Mouse (Mus musculus) lung, adult 2 months (tissue): Measurements from ENCODE around the gene Alk. TPM values are rescaled to one million over a fixed set of nuclear protein-coding genes. Genes with fewer than 3 reads are reported as not detected.

Experiments
- DNase-seq: peaks from one replicate; pipeline ENCODE4 v3.0.0; 2022
- H3K4me1 ChIP-seq: fragments of 200-500 bp; 2 replicates; pipeline ENCODE4 v1.6.1; 2011; ENCODE audit warnings: low read length; ENCODE audit not compliant: control insufficient read depth, insufficient read depth
- H3K4me3 ChIP-seq: fragments of 200-500 bp; replicated peaks from 2 replicates; pipeline ENCODE3; 2011; ENCODE audit warnings: low read depth, mild to moderate bottlenecking, control low read depth, low read length; ENCODE audit errors: extremely low read depth
- CTCF ChIP-seq: fragments of 200-500 bp; IDR thresholded peaks from 2 replicates; pipeline ENCODE4 v1.5.1; 2011; ENCODE audit warnings: mild to moderate bottlenecking, low read length, control low read depth; ENCODE audit not compliant: insufficient read depth
- POLR2A ChIP-seq: fragments of 200-500 bp; IDR thresholded peaks from 2 replicates; pipeline ENCODE4 v1.6.1; 2011; ENCODE audit warnings: low read depth, mild to moderate bottlenecking, control low read depth, low read length, borderline replicate concordance; ENCODE audit errors: extremely low read depth
- WGBS: fragments of 180-500 bp; shearing (Covaris S2); methylation state at CpG from one replicate; pipeline ENCODE4 v1.1.7; 2018; 5-methylcytosine and 5-hydroxymethylcytosine counted together
- polyA plus RNA-seq: library from polyadenylated mRNA; depleted of rRNA; stranded (reverse); fragments of >200 nt; gene quantifications from 2 replicates; pipeline ENCODE4 v1.2.3, GENCODE M21; 2012

The Alk gene
- polyA plus RNA-seq, 1 experiment = not detected

DNA sequence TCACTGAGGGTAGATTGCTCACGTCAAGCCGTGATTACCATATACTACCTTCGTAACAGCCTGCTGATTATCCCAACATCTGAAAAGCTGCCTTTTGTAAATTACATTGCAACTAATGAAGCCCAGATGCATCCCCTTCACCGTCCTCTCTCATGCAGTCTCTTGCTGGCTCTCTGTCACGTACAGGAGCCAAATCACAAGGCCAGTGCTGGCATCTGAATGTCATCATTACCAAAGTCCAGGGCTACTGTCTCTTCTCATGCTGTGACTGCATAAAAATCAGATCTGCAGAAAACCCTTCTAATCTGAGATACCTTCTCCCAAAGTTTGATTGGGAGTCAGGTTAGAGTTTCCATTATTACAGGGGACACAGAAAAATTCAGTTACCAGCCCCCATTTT lies 351.0 kb downstream of the Alk start:
- DNase-seq = no peak
- 79% methylated on average over 5 of the region's 5 CpGs for WGBS
- Histone ChIP-seq H3K4me3 (no peak overlapping the region), H3K4me1 (no peaks in the 10 kb centered on the region)
- no peak for TF ChIP-seq CTCF
- TF ChIP-seq POLR2A = no peak

DNA sequence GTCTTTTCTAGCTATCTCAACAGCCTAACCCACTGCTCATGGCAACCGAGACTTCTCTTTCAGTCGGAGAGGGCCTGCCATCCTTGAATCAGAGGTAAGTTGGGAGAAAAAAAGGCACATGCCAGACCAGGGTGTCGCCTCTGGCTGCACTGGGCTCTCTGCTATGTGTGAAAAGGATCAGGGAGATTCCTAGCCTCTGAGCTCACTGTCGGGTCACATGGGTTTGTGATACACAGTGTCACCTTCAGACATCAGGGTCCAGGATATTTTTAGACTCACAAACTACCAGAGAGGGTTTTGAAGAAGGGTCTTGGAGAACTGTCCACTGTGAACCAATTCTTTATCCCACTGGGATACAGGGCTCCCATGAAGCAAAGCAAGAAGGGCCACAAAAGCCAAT lies 352.9 kb downstream of the Alk start:
- no peak for DNase-seq
- WGBS = 75% methylated on average over 4 of the region's 4 CpGs
- no peak for TF ChIP-seq POLR2A
- no peak for TF ChIP-seq CTCF
- no peak overlapping the region for H3K4me3 ChIP-seq
- H3K4me1 ChIP-seq = no peaks in the 10 kb centered on the region

DNA sequence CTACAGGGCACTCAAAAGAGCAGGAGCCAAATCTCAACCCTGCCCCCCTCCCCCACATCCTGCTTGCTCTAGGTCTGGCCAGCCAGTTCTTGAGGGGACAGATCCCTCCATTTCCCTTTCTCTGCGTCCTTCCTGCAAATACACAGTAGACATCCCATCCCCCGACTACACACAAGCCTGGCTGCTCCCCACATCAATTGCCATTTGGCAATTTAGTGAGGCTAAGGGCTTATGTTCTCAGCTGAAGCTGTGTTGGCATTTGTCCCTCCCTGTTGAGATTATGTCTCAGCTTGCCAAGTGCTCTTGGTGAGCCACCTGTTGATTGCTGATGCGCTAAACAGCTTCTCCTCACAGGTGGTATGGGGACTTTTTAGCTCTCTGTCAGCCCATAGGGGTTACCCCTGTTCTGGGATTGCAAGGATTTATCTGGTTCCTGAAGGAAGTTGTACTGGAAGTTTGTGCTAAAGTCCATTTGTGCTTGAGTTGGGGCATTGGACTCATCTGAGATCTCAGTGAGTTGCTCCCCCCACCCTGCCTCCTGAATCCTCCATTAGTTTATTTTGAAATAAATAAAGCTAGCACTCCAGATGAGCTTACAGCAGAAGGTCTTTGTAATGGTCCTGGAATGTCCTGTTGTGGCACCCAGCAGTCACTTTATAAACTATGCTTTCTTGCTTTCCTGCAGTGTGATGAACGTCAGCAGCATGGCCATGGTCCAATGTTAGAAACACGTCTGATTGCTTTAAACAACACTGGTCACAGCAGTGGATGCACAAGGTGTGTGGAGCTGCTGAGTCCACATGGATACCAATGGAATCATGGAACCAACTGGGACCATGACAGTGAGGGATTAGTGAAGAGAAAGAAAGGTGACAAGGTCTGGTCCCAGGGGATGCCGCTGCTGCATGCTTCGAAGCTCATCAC lies 353.7 kb downstream of the Alk start:
- Histone ChIP-seq H3K4me1 (no peaks in the 10 kb centered on the region), H3K4me3 (no peak overlapping the region)
- no peak for DNase-seq
- 49% methylated on average over 7 of the region's 7 CpGs for WGBS
- no peak for TF ChIP-seq POLR2A
- TF ChIP-seq CTCF = no peak

DNA sequence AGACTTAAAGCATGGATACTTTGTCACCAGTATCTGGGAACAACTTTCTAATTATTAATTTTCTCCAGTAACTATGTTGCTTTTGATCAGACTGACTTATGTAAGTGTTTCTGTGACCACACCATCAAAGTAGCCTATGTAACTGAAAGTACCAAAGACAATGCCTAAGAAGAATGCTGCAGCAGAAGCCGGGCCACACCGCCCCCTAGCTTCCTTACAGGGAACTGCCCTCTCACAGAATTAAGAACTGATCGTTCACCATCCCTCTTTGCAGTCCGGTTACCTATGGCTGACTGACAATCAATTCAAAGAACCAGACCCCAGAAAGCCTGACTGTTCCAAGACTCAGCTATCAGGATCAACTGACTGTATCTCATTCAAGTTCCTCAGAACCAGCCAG lies 362.4 kb downstream of the Alk start:
- Histone ChIP-seq H3K4me1 (no peaks in the 10 kb centered on the region), H3K4me3 (no peak overlapping the region)
- 41% methylated on average over 4 of the region's 4 CpGs for WGBS
- no peak for TF ChIP-seq POLR2A
- peak; percentile 76 for TF ChIP-seq CTCF
- peak; percentile 18 for DNase-seq

DNA sequence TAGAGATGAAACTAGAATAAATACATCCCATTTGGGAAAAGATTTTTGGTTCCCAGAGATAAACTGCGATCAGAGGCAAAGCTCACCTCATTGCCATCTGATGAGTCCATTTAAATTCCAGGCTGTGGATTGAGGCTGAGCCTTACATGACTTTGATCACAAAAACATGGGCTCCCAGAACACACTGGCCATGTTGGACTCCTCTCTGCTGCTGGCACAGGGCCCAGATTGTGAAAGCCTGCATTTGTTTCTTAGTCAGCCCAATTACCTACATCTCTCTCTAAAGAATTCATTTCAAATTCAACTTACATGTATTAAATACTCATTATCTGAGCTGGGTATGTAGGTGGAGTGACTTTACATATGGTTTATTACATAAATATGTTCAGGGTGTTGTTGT lies 367.1 kb downstream of the Alk start:
- no peak for TF ChIP-seq CTCF
- Histone ChIP-seq H3K4me3 (no peak overlapping the region), H3K4me1 (no peaks in the 10 kb centered on the region)
- 77% methylated on average over 1 of the region's 1 CpGs for WGBS
- DNase-seq = no peak

DNA sequence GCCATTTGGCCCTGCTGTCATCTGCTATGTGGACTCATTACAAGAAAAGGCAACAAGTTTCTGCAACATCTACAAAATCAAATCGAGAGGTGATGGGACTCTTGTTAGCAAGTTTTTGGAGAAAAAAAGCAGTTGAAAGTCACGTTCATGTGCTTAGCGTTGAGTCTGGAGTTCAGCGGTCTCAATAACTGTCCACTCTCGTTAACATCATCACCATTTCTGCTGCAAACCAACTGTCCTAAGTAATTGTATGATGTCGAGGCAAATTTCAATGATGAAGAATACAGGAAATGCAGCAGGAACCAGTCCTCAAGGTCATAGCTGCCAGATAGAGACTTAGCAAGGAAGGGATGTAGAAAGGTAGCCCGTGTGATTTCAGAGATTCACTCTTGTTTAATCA lies 373.5 kb downstream of the Alk start:
- TF ChIP-seq CTCF (no peak), POLR2A (no peak)
- Histone ChIP-seq H3K4me1 (no peaks in the 10 kb centered on the region), H3K4me3 (no peak overlapping the region)
- no peak for DNase-seq
- WGBS = 83% methylated on average over 7 of the region's 7 CpGs

DNA sequence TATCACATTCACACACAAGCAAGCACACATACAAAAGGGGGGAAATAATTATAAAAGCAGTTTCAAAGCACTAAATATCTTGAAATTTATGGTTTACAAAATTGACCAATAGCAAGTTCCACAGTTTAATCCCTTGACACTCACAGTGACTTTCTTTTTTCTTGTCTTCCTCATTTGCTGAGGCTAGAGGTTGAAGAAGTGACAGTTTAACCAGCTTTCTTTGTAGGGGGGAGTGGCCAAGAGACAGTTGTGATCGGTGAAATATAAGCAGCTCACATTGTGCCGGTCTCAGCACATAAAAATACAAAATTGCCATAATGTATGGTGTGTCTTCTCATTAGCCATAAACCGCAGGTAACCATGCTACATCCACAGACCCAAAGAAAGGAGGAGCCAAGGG lies 385.6 kb downstream of the Alk start:
- no peaks in the 10 kb centered on the region for H3K4me1 ChIP-seq
- DNase-seq = no peak
- TF ChIP-seq CTCF = no peak
- no peak for TF ChIP-seq POLR2A
- H3K4me3 ChIP-seq = no peak overlapping the region
- WGBS = 69% methylated on average over 3 of the region's 3 CpGs

DNA sequence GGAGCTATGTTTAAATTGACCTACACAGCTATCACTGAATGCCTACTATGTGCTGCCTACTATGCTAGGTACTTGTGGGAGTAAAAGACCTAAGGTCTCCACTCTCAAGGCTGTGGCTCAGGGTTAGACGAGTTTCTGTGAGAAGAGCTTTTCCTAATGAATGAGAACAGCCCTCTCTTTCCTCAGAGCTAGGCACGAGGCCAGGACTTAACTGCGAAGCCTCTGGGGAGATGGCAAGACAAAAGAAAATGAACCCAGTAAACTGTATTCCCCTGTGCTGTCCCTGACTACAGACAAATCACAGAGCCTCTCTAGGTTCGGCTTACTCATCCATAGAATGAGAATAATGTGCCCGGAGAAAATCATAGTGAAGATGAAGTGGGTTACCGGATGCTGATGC lies 406.9 kb downstream of the Alk start:
- TF ChIP-seq CTCF = no peak
- no peak for TF ChIP-seq POLR2A
- H3K4me1 ChIP-seq = no peaks in the 10 kb centered on the region
- no peak overlapping the region for H3K4me3 ChIP-seq
- DNase-seq = no peak
- 74% methylated on average over 6 of the region's 6 CpGs for WGBS

DNA sequence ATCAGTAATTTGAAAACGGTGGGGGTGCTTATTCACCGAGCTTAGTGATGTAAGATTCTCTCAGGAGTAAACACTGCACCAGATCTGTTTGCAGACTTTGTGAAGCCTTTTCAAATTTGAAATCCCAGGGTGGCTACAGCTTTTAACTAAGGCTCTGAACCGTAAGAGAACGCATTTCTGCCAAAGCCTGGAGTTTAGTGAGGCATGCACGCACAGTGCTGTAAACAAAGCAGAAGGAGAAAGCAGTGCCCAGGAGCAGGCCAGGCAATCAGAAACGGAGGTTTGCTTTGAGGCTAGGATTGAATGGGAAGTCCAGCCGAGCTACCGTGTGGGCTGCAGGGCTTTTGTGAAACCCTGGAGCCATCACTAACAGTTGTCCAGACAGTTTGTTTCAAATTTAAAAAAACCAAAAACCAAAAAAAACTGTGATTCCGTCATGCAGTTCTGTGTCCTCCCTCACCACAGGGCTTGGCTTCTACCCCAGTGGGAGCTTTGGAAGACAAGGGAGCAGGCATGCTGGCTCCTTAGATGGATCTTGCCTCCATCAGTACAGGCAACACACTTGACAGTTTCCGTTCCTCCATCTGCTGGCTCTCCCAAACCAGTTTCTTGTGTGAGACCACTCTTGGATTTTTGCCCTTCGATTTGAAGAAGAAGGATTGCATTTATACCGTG lies 409.3 kb downstream of the Alk start:
- 38% methylated on average over 12 of the region's 12 CpGs for WGBS
- no peak overlapping the region for H3K4me3 ChIP-seq
- H3K4me1 ChIP-seq = no peaks in the 10 kb centered on the region
- TF ChIP-seq POLR2A = no peak
- no peak for TF ChIP-seq CTCF
- DNase-seq = no peak

DNA sequence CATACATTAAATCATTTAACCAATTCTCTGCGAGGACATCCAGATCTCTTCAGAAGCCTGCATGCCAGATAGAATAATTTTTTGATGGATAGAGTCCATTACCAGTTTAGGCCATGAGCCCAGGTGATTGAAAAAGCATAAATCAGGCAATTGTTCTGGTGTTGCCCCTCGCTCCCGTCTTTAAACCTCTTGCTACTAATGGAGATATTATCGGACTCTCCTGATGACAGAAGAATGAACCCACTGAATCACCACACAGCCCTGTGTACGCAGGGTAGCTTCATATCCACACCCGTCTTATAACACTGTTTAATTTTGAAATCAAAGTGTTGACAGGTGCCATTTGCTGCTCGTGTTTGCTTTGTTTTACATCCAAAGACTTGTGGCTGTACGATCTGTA lies 413.9 kb downstream of the Alk start:
- no peak overlapping the region for H3K4me3 ChIP-seq
- DNase-seq = no peak
- 69% methylated on average over 8 of the region's 8 CpGs for WGBS
- TF ChIP-seq CTCF = no peak
- no peak for TF ChIP-seq POLR2A
- no peaks in the 10 kb centered on the region for H3K4me1 ChIP-seq
